Mouse (Mus musculus): ENCODE measurements around the gene 1810030O07Rik.
"Not testable (repeated sequence)": the region's sequence is repeated elsewhere in the genome, so short reads cannot be mapped to it uniquely, and the experiment has no call there.

DNA sequence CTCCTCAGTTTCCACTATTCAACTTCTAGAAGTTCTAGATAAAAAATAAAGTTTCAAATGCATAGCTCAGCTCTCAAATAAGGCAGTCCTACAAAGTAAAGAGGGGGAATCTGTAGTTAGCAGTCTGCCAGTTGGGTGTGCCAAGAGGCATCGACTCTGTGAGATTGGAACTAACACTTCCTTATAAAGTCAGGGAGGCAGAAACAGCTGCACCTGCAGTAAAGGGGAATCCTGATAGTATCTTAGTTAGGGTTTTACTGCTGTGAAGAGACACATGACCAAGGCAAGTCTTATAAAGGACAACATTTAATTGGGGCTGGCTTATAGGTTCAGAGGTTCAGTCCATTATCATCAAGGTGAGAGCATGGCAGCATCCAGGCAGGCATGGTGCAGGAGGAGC lies 61.1 kb downstream of the 1810030O07Rik start:
- not testable (repeated sequence) for TF ChIP-seq MAX (IDR thresholded peaks at IDR 0.05); CTCF (IDR thresholded peaks at IDR 0.05; ENCODE audit: control insufficient read depth, insufficient read depth, insufficient read length); CEBPB (IDR thresholded peaks at IDR 0.05; ENCODE audit: low read depth); USF1 (IDR thresholded peaks at IDR 0.05; ENCODE audit: low read depth)
